Mouse (Mus musculus) gastrocnemius, postnatal 4 days (tissue): ENCODE measurements around the gene Slc7a11. TPM values are rescaled to one million over a fixed set of nuclear protein-coding genes. Genes with fewer than 3 reads are reported as not detected.

Experiments
- DNase-seq, 2 experiments: peaks; one replicate each; pipeline ENCODE4 v3.0.0; 2021 to 2022; ENCODE audit warnings: low spot score in 2 of 2, mixed read lengths in 2 of 2
- total RNA-seq, 2 experiments: library from RNA; stranded (reverse); gene quantifications; 2 replicates each; pipeline ENCODE4 v1.2.3; 2021

The Slc7a11 gene
- total RNA-seq, 2 experiments from 2014 or later, result 0.37 to 0.39 TPM

DNA sequence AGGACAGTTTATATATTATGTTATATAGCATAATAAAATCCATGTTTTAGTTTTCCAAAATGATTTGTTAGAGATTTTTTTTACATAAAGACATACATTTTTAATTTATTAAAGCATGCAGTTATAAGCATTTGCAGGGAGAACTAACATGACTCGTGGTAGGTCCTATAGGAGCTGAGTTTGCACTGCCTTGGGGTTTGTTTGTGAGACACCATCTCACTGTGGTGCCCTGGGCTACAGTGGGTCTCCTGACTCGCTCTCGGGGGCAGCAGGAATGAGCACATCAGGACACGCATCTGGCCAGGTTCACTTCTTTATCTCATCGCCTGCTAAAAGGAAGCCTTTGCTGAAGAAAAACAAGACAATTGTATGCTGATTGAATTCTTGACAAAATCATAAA lies 257.0 kb downstream of the Slc7a11 start:
- DNase-seq, result no peak

DNA sequence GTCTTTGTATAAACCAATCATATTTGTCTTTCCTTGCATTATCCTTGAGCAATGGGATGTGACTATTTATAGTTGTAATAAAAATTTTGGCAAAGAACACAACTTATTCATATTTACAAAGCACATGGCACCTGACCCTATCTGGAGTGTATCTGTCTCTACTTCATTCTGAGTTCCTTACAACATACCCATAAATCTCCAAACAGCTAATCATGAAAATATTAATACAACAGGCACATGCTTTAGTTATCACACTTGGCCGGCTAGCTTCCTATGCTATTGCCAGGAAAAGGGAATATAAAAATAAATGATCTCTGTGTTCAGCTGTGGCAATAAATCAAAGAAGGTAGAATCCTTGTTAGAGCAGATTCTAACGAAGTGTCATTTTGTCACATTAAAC lies 257.5 kb downstream of the Slc7a11 start:
- DNase-seq, result no peak

DNA sequence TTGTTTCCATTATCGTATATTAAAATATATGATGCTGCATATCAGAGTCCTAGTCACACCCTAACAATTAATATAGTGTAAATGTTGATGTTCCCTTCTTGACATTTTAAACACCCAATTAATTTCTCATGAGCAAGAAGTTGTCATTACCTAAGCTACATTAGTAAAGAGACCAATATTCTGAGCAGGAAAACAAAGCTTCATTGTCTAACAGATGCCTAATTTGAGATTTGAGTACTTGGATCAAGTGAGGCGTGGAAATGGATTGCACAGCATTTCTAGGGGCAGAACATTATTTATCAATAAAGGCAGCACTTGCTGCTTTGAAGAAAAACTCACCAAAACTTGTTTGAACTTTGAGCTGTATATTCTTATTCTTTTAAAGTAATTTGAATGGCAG lies 282.7 kb downstream of the Slc7a11 start:
- no peak for DNase-seq

DNA sequence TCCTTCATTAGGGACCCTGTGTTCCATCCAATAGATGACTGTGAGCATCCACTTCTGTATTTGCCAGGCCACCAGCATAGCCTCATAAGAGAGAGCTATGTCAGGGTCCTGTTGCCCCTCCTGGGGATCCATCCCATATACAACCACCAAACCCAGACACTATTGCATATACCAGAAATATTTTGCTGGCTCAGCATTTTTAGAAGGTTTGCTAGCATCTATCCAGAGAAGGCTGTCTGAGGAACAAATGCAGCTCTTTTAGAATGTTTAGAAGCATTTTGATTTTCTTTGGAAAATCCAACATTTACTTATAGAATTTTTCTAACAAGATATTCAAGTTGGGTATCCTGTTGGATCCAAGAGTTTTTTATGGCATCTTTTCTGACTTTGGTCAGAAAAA lies 299.3 kb downstream of the Slc7a11 start:
- no peak for DNase-seq

DNA sequence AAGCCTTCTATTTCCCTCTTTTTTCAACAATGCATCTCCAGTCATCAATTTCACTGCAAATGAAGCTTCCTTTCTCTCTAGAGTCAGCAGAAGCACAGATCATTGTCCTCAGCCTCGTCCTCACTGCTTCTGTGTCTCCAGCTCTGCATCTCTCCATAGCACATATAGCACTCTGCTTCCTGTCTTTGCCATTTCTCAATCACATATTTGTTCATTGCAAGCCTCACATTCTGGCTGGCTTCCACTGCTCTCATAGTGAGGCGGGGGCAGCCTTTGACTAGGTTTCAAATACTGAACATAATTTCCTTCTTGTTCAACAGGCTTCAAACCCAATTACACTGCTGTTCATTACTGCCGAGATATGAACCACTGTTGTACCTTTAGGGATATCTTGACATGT lies 305.1 kb downstream of the Slc7a11 start:
- no peak for DNase-seq

DNA sequence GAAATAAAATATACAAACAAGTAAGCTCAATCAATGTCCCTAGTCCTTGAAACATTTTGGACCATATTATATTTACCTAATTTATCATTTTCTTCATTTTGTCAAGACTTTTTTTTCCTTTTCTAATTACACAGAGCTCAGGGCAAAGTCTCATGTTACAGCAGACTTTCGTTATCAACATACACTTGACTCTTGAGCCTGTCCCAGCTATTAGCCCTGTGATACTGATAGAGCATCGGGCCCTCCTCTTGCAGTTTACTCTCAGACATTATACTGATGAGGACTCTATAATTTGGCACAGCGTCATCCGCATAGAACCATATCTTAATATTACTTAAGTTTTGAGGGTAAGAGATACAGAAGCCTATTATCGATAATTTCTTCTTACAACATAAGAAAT lies 311.2 kb downstream of the Slc7a11 start:
- no peak for DNase-seq

DNA sequence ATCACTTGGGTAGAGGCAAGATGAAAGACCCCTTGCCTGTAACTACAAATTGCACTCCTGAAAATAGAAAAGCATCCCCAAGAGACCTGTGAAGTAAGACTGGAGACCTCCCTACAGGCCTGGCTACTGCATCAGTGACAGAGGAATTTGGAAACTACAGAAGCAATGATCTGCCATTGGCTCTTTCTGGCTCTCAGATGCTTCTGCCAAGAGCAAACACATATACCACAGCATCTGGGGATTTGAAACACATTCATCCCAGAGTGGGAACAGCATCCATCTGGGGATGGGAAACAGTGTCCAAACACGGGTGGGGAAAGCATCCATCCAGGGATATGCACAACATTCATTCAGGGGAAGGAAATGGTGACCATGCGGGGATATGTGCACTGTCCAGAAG lies 313.1 kb downstream of the Slc7a11 start:
- DNase-seq, result no peak

DNA sequence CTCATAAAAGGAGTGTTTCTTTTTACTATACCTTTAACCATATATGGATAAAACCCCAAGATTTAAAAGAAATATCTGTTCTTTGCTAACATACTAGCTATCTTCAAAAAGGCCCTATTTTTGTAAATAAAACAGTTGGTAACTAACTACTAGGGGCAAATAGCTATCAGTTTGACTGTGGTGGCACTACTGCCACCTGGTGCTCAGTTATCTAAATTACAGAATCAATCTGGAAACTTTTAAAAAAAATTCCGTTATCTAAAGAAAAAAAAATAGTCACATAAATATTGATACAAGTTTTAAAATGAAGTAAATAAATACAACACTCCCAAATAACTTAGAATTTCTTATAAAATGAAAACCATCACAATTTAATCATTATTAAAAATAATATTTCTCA lies 322.4 kb downstream of the Slc7a11 start:
- no peak for DNase-seq

DNA sequence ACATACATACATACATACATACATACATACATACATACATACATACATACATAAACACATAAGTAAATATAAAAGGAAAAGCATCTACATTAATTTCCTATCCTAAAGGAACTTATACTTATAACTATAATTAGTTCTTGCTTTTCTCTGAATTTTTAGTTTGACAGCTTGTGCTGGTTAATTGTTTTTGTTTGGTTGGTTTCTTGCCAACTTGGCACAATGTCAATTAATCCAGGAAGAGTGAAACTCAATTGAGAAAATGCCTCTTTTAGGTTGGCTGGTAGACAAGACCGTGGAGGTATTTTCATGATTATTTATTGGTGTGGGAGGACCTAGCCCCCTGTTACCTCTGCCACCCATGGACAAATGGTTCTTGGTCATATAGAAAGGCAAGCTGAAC lies 327.1 kb downstream of the Slc7a11 start:
- DNase-seq, result no peak

DNA sequence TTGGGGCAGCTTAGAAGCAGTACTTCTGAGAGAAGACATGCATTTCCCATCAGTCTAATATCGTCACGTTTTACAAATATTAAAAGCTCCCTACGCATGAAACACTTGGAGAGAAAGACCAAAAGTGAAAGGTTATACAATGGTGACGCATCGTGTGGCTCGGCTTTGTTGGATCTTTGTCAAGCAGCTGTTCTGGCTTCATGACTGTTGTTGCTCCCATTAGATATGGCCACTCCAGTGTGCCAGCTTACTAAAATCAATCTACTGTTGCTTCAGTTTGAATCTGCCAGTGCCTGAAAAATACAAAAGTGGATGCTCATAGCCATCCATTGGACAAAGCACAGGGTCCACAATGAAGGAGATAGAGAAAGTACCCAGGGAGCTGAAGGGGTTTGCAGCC lies 337.9 kb downstream of the Slc7a11 start:
- DNase-seq, result peak in 1 of 2 experiments; percentile 44

DNA sequence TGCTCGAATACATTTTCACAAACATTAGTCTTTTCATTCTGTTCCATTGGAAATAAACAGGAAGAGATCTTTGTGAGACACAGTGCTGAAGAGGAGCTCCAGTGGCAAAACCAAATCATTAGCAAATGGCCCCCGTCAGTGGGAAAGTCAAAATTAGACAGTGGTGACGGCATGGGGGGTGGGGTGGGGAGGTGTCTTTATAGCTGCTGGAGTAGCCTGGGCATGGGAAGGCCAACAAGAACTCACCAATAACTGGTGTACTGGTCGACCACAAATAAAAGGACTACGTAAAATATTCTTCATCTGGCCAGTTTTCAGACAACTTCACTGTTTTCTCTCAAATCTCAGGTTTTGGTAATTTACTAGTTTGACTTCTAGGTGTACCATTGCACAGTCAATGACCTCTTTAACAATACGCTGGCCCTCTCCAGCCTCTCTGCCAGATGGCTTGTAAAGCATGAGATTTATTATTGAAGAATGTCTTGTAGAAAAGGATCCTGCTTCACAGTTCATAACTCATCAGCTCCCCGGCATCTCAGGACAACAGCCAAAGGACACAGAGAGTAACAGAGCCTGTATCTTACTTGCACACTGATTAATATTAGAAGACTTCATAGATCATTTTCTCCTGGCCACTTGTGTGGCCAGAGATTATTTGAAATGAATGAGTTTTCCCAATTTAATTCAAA lies 348.9 kb downstream of the Slc7a11 start:
- DNase-seq, result no peak

DNA sequence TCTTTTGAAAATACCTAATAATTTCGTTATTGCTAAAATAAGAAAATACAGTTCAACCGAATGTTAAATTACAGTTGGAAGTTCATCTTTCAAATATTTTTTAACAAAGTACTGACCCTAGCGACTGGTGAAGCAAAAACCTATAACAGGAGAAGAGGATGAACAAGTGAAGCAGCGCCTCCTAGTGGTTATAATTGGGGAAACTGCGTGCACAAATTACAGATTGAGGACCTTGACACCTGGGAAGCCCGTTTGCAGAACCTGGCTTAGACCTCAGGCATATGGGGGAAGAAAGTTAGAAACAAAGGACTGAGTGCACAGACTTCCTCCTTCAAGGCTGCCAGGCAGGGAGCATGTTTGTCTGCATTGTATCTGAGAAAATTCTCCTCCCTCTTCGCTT lies 366.4 kb downstream of the Slc7a11 start:
- DNase-seq, result peak; percentile 39 to 58

DNA sequence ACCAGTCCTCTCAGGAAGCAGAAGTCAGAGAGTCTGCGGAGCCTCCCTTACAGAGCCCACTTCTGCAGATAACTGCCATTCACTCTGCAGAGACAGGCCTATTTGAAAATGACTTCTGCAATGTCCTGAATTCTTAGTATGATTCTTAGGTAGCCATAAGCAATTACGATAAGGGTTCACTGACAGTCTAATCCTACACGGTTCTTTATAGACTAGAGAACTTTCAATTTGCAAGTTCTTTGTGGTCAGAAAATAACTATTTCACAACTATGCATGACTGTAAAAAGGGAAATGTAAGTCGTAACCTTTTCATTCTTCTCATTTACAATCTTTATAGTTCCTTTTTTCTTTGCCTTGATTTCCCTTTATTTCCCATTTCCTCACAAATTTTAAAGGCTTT lies 380.0 kb downstream of the Slc7a11 start:
- no peak for DNase-seq

DNA sequence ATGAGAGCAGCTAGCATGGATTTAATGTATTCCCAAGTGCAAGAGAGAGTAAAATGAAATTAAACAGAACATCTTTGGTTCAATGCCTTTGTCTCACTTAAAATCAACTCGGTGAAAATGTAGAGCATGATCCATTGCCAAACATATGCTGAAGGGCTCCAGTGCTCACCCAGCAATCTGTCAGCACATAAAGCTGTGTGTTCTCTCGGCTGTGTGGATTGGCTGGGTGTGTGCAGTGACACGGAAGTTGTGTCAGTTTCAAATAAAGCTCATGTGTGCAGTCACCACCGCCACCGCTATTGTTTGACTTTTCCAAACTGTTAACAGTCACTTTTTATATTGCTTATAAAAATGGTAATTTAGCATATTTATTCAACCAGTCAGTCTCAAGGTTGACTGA lies 398.7 kb downstream of the Slc7a11 start:
- no peak for DNase-seq

DNA sequence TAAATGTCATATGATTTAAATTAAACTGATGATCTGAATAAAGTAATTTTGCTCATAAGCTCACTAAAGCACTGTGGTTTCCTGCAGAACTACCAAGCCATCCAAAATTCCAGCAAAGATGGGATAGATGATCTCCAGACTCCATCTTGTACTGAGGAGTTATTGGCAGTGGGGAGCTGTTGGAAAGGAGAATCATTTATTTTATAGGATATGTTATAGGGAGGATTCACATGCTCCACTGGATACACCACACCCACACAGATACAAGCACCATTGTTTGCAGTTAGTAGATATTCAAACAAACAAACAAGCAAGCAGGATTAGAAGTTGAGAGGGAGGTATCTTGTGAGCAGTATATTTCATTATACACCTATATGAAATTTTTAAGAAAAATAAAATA lies 399.3 kb downstream of the Slc7a11 start:
- no peak for DNase-seq

DNA sequence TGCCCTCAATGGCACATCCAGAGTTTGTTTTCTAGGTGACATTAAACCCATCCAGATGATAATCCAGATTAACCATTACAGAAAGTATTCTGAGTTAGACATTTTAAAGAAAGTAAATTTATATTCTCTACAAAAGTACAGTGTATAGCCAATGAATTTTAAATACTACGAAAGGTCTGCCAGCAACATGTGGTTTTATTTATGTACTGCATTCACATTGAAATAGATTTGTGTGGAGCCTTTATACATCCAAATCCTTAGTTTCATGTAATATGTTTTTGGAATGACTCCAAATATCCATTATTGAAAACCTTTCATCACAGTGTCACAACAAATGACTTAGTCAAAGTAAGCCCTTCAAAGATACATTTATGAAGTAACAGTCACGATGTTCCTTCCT lies 402.3 kb downstream of the Slc7a11 start:
- DNase-seq, result no peak

DNA sequence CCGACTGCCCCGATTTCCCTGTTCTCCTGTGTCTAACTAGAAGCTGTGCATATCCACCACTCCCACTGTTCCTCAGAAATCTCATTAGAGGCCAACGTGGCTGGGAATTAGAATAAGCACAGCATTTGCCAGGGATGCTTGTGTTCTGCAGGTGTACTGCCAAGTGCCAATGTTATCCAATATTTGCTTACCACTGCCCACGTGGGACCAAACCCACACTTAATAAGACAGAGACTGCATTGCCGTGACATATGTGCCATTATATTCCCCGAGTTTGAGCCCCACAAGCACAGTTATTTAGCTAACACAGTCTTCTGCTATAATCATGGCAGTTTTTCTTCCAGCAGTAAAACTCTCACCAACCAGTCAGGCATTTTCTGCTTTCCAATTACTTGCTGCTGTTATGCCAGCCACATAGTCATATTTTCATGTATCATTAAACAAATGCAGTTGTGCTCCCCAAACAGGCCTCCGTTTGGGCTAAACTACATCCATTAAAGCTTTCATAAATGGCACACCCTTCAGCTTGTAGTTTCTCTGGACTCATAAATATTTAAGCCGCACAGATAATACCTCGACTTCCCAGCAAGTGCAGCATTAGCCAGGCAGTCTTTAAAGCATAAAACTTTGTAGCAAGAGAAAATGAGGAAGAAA lies 407.4 kb downstream of the Slc7a11 start:
- DNase-seq, result no peak

DNA sequence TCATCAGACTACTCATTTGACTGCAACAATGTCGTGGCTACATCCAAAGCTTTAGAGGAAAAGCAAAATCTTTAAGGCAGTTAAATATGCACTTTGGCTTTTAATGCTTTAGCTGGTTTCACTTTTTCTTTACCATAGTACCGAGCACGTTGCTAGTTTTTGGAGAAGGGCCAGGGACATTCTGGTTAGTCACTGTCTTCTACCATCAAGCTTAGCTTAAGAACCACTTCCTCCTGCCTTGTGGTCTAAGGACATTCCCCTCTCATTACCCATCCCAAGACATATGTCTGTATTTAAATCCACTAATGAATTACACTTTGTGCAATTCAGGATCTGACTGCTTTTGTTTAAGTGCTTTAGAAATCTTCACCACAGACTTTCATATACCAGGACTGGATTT lies 410.1 kb downstream of the Slc7a11 start:
- no peak for DNase-seq

DNA sequence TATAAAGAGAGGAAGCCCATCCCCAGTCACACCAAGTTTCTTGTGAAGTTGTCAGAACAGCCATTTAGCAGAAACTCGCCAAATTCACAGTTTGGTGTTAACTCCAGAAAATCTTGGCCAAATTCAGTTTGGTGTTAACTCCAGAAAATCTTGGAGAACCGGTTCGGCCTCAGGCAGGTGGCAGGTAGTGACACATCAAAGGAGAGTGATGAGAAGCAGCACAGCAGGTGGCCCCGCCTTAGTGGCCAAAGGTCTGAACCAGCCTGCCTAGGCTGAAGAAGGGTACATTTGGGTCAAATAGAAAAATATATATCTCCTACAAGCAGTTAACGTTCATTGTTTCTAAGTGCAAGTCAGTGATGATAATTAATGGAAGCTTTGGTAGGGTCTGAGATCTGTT lies 417.4 kb downstream of the Slc7a11 start:
- DNase-seq, result no peak

DNA sequence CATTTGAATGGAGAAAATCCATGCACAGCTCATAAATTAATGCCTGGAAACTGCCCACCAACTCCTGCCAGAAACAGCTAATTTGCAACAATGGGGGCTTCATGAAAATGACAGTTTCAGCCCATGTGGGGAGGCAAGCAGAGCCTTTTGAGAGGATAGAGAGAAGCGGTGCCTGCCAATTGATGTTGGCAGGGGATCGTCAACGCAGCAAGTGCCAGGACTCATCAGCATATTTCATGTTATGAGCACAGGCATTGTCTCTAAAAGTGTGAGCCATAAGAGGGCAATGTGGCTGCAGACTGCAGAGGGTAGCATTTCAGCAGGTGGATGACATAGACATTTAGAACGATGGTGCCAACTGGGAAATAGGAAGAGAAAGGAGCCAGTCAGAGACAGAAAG lies 429.0 kb downstream of the Slc7a11 start:
- peak in 1 of 2 experiments; percentile 24 for DNase-seq

DNA sequence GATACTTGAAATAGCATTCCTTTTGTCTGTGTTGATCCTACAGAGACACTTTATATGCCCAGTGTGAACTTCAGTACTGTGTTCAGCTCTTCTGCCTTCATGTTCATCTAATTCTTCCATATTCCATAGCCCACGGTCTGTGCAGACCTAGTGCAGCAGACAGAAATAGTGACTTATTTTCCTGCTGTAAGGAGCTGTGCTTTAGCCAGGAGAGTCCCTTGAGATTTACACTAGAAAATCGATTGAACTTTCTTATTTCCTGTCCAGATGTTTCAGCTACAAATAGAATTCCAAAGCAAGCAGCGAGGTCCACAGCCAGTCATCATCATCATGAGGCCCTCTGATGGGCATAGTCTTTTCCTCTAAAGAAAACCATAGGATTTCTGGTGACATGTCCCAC lies 431.4 kb downstream of the Slc7a11 start:
- DNase-seq, result no peak

DNA sequence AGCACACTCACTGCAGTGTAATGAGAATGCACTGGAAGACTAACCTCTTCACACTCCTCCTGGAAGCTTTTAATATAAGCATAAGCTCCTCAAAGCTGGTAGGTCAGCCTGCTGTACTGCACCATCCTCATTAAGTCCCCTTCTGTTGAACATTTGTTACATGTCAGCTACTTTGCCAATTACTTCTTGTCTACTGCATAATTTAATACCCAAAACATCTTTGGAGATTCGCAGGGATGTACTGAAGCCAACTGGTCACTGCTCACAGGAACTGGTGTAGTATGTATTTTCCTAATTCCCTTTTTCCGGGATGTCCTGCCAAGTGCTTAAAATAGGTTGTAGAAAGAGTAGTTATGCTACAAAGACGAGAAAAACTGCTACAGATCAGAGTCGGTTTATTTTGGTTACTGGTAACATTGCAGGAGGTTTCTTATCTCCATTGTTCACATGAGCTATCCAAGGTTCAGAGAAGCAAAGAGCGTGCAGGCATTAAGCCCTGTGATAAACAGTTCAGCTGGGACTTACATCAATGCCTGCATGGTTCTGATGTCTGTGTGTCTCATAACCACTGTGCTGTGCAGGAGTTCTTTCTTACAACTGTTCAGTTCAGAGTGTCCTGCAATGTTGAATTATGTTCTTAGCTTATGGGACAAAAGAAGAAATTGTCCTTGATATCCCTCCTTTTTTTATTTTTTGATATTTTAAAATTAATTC lies 439.3 kb downstream of the Slc7a11 start:
- DNase-seq, result no peak

DNA sequence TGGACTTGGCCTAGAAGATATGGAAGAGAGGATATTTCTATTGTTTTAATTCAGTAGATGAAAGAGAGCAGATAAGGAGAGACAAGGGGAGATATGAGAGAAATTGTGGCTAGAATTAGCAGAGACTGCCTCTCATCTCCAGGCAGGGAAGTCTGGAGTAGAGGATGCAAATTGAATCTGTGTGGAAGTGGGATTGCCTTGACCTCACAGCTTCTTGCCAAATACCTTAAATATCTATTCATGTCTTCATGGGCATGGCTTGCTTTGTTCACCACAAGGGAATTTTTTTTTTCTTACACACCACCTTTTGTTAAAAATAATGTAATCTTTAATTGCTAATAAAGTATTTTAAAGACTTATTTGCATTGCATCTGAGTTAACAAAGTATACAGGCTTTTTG lies 441.3 kb downstream of the Slc7a11 start:
- DNase-seq, result no peak
